Mouse (Mus musculus) right cerebral cortex, adult 18-20 months (tissue): ENCODE measurements around the gene Vmn2r3.
A peak's percentile ranks its signal among the peaks of the same experiment; 100 is the strongest.
"Not testable (repeated sequence)": the region's sequence is repeated elsewhere in the genome, so short reads cannot be mapped to it uniquely, and the experiment has no call there.

Experiments
- DNase-seq: peaks from one replicate; pipeline ENCODE4 v3.0.0; 2022; ENCODE audit warnings: mixed read lengths

The Vmn2r3 gene

GRCm38 (mm10) chr3:64289609-64290008 lies at the start of gene Vmn2r3:
Gene Vmn2r3, minus strand, starts transcription at chr3:64289709.
- no peak for DNase-seq

DNA sequence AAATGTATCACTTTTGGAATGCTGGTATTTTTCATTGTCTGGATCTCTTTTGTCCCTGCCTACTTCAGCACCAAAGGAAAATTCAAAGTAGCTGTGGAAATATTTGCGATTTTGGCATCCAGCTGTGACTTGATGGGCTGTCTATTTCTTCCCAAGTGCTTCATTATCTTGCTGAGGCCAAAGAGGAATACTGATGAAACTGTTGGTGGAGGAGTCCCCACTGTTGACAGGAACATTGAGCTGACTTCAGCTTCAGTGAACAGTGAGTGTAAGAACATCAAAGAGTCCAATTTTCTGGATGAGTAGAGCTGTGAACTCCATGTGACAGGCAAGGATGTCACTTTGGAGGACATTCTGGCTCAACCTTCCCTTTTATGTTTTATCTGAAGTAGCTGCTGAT lies 43.0 kb upstream of the Vmn2r3 start:
- DNase-seq, result no peak

GRCm38 (mm10) chr3:64321824-64322223 lies 32.3 kb upstream of the Vmn2r3 start:
- DNase-seq, result no peak

GRCm38 (mm10) chr3:64306799-64307198 lies 17.3 kb upstream of the Vmn2r3 start:
- DNase-seq, result peak; percentile 2

- DNase-seq, result no peak
Observed at GRCm38 (mm10) chr3:64265762-64266112, 23.8 kb downstream of the Vmn2r3 start.

DNA sequence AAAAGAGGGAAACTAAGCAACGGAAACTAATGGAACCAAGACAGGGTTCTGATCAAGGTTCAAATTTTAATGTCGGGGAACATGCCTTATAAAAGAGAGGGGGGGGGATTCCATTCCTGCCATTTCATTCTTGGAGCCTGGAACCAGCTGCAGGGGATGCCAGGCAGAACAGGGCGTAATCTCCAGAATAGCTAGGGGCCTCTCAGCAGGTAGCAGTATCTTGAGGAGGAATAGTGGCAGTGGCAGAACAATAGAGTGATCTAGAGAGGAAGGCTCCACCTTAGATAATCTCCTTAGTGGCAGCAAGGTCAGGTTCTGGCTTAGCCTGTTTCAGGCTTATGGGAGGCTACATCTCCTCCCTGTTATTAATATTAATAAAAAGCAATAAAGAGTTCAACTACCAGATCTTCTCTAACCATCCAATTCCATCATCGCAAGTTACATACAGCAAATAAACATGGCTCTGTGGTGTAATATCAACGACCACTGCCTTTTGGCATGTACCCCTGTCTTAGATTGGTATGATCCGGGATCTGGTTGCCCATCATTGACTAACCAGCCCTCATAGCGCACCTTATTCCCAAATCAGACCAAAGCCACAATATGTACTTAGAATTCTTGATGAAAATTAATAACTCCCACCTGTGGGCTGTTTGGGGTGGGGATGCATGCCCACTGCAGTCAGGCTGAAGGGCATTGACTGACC lies 24.3 kb downstream of the Vmn2r3 start:
- not testable (repeated sequence) for DNase-seq

GRCm38 (mm10) chr3:64259582-64259981 lies 29.9 kb downstream of the Vmn2r3 start:
- DNase-seq, result no peak

- no peak for DNase-seq
Observed at GRCm38 (mm10) chr3:64251646-64252045, 37.9 kb downstream of the Vmn2r3 start.

- not testable (repeated sequence) for DNase-seq
Observed at GRCm38 (mm10) chr3:64250461-64250860, 39.0 kb downstream of the Vmn2r3 start.

- not testable (repeated sequence) for DNase-seq
Observed at GRCm38 (mm10) chr3:64235459-64235858, 54.0 kb downstream of the Vmn2r3 start.

- not testable (repeated sequence) for DNase-seq
Observed at GRCm38 (mm10) chr3:64233655-64234054, 55.9 kb downstream of the Vmn2r3 start.

DNA sequence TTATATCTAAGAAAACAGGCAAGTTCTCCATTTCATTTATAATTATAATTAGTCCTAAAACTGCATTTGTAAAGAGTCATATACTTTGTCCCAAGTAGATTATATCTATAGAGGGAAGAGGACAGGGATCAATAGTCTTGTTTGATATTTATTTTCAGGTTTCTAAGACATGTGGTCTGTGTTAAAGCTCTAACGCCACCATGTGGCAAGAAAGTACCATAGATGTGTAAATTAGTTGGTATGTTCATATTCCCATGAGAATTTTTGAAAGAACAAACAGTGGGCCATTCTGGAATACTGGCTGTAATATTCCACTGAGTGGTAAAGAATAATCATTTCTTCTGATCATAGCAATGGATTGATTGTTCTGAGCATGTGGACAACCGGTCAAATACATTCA lies 62.3 kb downstream of the Vmn2r3 start:
- no peak for DNase-seq
